Mouse (Mus musculus) urinary bladder, postnatal 10 days (tissue): ENCODE measurements at regions not wholly inside any gene's neighbourhood (a gene's known extent, or its start where the extent isn't known, plus 50 kb on each side); places are given as distances from the start of the nearest gene placed in this dataset.

ENCODE experiments used
- DNase-seq: peaks from one replicate; pipeline ENCODE4 v3.0.0; 2022; ENCODE audit warnings: low spot score

- no peak for DNase-seq
Measured at GRCm38 (mm10) chr3:35318348-35318747, 435.6 kb upstream of the Atp11b start.

GRCm38 (mm10) chr3:35320844-35321393 is 433.0 kb upstream of the Atp11b start:
- no peak for DNase-seq

GRCm38 (mm10) chr3:35321991-35322390 is 431.9 kb upstream of the Atp11b start:
- no peak for DNase-seq

GRCm38 (mm10) chr3:35322899-35323298 is 431.0 kb upstream of the Atp11b start:
- no peak for DNase-seq

GRCm38 (mm10) chr3:35323450-35324077 is 430.3 kb upstream of the Atp11b start:
- DNase-seq: no peak

GRCm38 (mm10) chr3:35324186-35324585 is 429.7 kb upstream of the Atp11b start:
- no peak for DNase-seq

- no peak for DNase-seq
Measured at GRCm38 (mm10) chr3:35332534-35333272, 421.2 kb upstream of the Atp11b start.

GRCm38 (mm10) chr3:35334017-35334416 is 419.9 kb upstream of the Atp11b start:
- DNase-seq: no peak

- DNase-seq: no peak
Measured at GRCm38 (mm10) chr3:35334546-35334945, 419.4 kb upstream of the Atp11b start.

- no peak for DNase-seq
Measured at GRCm38 (mm10) chr3:35335837-35336236, 418.1 kb upstream of the Atp11b start.

- no peak for DNase-seq
Measured at GRCm38 (mm10) chr3:35340525-35340924, 413.4 kb upstream of the Atp11b start.

GRCm38 (mm10) chr3:35340935-35341800 is 412.7 kb upstream of the Atp11b start:
- DNase-seq: no peak

- DNase-seq: no peak
Measured at GRCm38 (mm10) chr3:35341840-35342239, 412.1 kb upstream of the Atp11b start.

- DNase-seq: no peak
Measured at GRCm38 (mm10) chr3:35342584-35342983, 411.3 kb upstream of the Atp11b start.

GRCm38 (mm10) chr3:35343936-35344335 is 410.0 kb upstream of the Atp11b start:
- no peak for DNase-seq

GRCm38 (mm10) chr3:35349114-35349513 is 404.8 kb upstream of the Atp11b start:
- no peak for DNase-seq

GRCm38 (mm10) chr3:35353442-35353841 is 400.5 kb upstream of the Atp11b start:
- DNase-seq: no peak

- no peak for DNase-seq
Measured at GRCm38 (mm10) chr3:35353920-35354319, 400.0 kb upstream of the Atp11b start.

GRCm38 (mm10) chr3:35354356-35354755 is 399.6 kb upstream of the Atp11b start:
- no peak for DNase-seq

- no peak for DNase-seq
Measured at GRCm38 (mm10) chr3:35357111-35357510, 396.8 kb upstream of the Atp11b start.

- no peak for DNase-seq
Measured at GRCm38 (mm10) chr3:35358541-35358940, 395.4 kb upstream of the Atp11b start.

- no peak for DNase-seq
Measured at GRCm38 (mm10) chr3:35359288-35359687, 394.6 kb upstream of the Atp11b start.
